Mouse (Mus musculus): ENCODE measurements around the gene Tmem256. TPM values are rescaled to one million over a fixed set of nuclear protein-coding genes. Genes with fewer than 3 reads are reported as not detected.

The Tmem256 gene
- 100 to 1,000 TPM; 140 to 155 TPM for total RNA-seq (2021)

GRCm38 (mm10) chr11:69837952-69838713 is at the start of gene Tmem256:
Tmem256 (plus strand) TSS chr11:69838514.
- DNase-seq: peak; percentile 98
- intact Hi-C loops (cut with DNase I): loop anchor here (5.0 kb wide), 1 partner anchor 36 kb away; the partner anchor contains the start of gene Fgf11

GRCm38 (mm10) chr11:69789431-69789830 is 48.9 kb upstream of the Tmem256 start:
- DNase-seq: no peak
- intact Hi-C loops (cut with DNase I): no loop called here

DNA sequence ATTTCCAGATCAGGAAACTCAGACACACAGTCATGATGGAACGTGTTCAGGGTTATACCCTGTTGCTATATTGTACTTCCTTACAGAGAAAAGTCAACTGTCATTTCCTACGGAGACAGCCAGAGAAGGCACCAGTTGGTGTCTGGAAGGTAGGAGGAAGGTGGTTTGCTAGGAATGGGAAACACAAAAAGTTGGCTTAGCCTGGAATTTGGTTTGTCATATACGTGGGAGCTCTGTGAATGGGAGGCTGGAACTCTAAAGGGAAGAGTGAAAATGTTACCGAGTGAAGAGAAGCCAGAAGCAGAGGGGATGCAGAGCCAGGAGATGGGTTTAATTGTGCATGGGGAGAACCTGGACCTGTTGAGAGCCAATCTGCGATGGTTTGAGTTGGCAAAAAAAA is 46.9 kb upstream of the Tmem256 start:
- no peak for DNase-seq
- intact Hi-C loops (cut with DNase I): no loop called here

DNA sequence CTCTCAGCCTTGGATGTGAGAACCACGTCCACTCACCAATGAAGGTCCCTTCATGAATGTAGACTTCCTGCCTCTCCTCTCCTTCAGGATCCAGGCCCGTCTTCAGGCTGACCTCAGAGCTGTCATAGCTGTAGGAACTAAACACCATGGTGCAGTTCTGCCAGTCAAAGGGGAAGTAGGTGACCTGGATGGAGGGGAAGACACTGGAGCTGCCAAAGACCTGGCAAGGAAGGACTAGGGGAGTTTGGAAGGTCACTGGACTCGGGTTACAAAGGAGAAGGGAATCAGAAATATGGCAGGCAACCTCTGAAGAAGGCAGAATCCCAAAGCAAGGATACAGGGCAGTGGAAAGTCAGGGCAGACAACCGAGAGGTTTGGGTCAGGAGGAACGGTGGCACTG is 44.9 kb upstream of the Tmem256 start:
- DNase-seq: no peak
- intact Hi-C loops (cut with DNase I): no loop called here

DNA sequence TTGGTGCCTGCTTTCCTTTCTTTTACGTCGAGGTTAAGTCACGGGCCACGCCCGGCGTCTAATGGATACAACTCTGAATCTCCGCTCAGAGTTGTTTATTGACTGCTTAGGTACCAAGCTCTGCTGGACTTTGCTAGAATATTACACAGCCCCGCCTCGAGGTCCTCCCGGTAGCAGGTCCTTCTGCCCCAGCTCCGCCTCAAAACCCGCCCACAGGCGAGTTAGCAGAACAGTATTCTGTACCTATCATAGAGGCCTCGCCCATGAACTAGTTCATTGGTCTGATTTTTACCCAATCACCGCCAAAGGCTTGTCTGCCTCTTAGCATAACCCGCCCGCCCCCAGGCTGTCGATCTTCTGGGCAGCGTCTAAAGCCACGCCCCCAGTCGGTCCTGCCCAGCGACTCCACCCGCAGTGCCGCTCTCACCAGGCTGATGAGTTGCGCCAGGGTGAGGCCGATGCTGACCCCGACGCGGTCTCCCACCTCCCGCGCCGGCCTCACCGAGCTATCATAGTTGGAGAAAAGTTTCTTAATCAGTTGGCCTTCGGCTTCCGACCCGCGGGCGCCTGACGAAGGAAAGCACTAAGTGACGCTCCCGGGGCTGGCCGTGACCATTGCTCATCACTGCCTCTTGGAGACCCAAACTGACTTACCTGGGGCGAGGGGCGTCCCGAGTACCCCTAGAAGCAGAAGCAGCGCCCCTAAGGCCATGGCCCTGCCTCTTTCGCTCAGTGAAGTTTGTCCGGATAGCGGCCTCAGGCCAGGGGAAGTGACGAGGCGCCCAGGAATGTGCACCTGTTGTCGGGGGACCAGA is 42.9 kb upstream of the Tmem256 start, which contains the start of gene Chrnb1:
TSS of gene Chrnb1 (minus strand) at position 776 of the 815 bp plus-strand sequence.
- peak; percentile 94 for DNase-seq
- intact Hi-C loops (cut with DNase I): no loop called here

GRCm38 (mm10) chr11:69795983-69796435 is 42.3 kb upstream of the Tmem256 start:
- intact Hi-C loops (cut with DNase I): no loop called here
- no peak for DNase-seq

- no peak for DNase-seq
- intact Hi-C loops (cut with DNase I): no loop called here
These were observed 40.4 kb upstream of the Tmem256 start for GRCm38 (mm10) chr11:69797924-69798323.

DNA sequence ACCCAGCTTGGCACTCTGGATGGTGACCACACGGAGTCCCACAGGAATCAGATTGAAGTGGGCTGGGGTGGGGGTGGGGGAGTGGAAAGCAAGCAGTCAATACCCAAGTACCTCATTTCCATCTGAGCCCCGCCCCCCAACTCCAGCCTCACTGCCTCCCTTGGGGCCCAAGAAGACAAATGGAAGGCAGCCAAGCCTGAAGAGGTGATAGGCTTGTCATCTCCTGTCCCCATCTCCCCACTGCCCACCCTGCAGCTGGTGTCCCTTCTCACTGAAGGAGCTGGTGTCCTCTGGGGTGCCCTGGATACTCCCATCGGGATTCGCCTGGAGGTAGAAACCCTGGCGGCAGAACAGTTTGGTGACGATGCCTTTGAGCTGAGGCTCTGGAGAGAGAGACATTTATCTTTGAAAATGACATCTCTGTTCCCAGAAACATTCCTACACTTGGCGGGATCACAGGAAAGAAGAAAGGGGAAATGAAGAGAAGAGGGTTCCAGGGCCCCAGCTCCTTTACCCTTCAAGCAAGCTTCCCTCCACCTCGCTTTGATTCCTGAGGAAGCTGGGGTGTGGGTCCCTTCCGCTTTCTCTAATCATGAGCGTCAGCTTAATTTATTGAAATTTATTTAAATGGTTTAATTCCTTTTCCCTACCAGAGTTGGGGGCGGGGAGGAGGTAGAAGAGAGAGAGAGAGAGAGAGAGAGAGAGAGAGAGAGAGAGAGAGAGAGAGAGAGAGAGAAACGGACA is 38.7 kb upstream of the Tmem256 start:
- peak; percentile 61 for DNase-seq
- intact Hi-C loops (cut with DNase I): loop anchor here (5.0 kb wide), 2 partner anchors 37 to 38 kb away; partner anchors contain the start of genes Nlgn2, Slc35g3 and Tmem256

- peak; percentile 83 for DNase-seq
- intact Hi-C loops (cut with DNase I): loop anchor here (5.0 kb wide), 2 partner anchors 37 to 38 kb away; partner anchors contain the start of genes Nlgn2, Slc35g3 and Tmem256
These were observed 38.2 kb upstream of the Tmem256 start for GRCm38 (mm10) chr11:69800138-69800391.

- peak; percentile 88 for DNase-seq
- intact Hi-C loops (cut with DNase I): loop anchor here (5.0 kb wide), 2 partner anchors 37 to 38 kb away; partner anchors contain the start of genes Nlgn2, Slc35g3 and Tmem256
These were observed 37.7 kb upstream of the Tmem256 start for GRCm38 (mm10) chr11:69800392-69801197.

- intact Hi-C loops (cut with DNase I): loop anchor here (5.0 kb wide), 2 partner anchors 36 to 39 kb away; partner anchors contain the start of genes Nlgn2, Slc35g3 and Tmem256
- no peak for DNase-seq
These were observed 36.8 kb upstream of the Tmem256 start, which contains the start of gene Fgf11 for GRCm38 (mm10) chr11:69801379-69801977. Fgf11 (minus strand) TSS chr11:69801857.

DNA sequence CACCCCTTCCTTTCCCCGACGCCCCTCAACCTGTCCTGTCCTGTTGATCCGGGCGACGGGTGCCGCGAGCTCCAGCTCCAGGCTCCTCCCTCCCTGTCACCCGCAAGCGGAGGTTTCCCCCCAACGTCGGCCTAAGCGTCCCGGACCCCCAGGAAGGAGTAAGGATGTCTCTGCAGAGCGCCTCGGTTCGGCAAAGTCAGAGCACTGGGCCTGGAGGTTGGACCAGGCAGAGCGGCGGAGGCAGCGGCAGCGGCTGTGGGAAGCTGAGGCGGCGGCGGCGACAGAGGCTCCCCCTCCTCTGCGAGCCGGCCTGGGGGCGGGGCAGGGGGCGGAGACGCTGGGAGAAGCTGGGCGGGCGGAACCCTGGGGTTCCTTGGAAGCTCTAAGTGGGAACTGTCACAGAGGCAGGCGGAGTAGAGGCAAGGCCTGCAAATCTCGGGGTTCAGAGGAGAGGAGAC is 35.6 kb upstream of the Tmem256 start:
- intact Hi-C loops (cut with DNase I): loop anchor here (5.0 kb wide), 2 partner anchors 35 to 40 kb away; partner anchors contain the start of genes Nlgn2, Slc35g3 and Tmem256
- peak; percentile 89 for DNase-seq

DNA sequence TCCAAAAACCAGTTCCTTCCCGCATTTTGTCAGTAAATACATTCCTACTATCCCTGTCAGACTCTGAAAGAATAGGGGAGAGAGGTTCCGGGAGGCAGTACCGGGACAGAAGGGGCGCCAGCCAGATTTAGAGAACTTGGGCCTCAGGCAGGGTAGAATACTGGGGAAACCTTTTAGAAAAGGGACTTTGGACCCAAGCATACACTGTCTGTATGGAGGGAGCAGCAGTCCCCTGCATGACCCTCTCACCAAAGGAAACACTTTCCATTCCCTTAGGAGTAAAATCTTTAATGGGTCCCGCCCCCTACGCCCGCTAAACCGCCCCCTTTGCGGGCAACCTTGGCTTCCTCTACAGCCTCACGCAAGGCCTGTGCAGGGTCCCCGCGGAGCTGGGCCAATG is 35.0 kb upstream of the Tmem256 start:
- intact Hi-C loops (cut with DNase I): loop anchor here (5.0 kb wide), 2 partner anchors 34 to 41 kb away; partner anchors contain the start of genes Nlgn2, Slc35g3 and Tmem256
- no peak for DNase-seq

GRCm38 (mm10) chr11:69803786-69804651 is 34.3 kb upstream of the Tmem256 start:
- peak; percentile 50 for DNase-seq
- intact Hi-C loops (cut with DNase I): loop anchor here (5.0 kb wide), 2 partner anchors 33 to 42 kb away; partner anchors contain the start of genes Nlgn2, Slc35g3 and Tmem256

GRCm38 (mm10) chr11:69804652-69804940 is 33.7 kb upstream of the Tmem256 start:
- intact Hi-C loops (cut with DNase I): loop anchor here (5.0 kb wide), 2 partner anchors 33 to 42 kb away; partner anchors contain the start of genes Nlgn2, Slc35g3 and Tmem256

DNA sequence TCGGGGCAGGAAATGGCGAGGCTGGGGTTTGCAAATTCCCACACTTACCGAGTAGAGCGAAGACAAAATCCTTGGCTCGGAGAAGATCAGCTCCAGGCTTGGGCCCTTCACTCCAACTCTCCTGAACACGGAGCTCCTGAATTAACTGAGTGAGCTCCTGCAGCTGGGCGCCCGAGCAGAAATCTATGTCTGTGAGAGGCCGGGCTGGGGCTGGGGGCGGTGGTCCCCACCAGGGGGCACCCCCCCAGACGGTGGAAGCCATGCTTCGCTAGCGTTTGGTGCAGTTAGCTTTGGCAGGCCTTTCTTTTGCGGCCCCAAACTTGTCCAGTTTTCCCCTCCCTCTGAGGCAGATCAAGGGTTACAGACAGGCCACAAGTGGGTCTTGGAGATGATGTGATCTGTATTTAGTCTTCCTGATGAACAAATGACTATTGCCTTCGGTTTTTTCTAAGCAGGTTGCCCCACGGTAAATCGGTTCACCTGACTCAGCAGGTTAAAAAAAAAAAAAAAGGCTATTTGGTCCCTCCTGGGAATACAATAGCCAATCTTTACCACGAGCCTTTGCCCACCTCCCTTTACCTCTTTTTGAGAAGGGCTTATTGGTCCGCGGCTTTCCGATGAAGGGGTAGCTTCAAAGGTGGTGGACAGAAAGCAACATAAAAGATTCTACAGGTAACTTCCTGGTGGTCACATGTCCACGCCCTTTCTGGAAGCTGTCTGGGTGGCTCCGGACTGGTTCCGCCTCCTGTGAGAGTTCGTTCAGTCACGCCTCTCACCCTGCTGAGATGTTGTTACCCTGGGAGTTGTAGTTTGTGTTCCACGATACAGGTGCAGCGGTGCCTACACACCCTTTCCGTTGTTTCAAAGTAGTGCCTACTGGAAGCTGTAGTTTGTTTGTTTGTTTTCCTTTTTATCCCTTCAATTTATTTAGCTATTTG is 33.1 kb upstream of the Tmem256 start, which contains the start of gene Tmem102:
TSS of gene Tmem102 (minus strand) at position 653 of the 938 bp plus-strand sequence.
- intact Hi-C loops (cut with DNase I): loop anchor here (5.0 kb wide), 2 partner anchors 32 to 43 kb away; partner anchors contain the start of genes Nlgn2, Slc35g3 and Tmem256
- DNase-seq: no peak

More at GRCm38 (mm10) chr11:69804652-69804940, 33.7 kb upstream of the Tmem256 start:
- no peak for DNase-seq

- intact Hi-C loops (cut with DNase I): no loop called here
- DNase-seq: no peak
These were observed 31.9 kb upstream of the Tmem256 start for GRCm38 (mm10) chr11:69806378-69806777.

All from left cerebral cortex, postnatal 4 days (tissue).